Mouse (Mus musculus) monocyte, adult 2 months (primary cell): ENCODE measurements around the gene Zfp786.
"Not testable (repeated sequence)": the region's sequence is repeated elsewhere in the genome, so short reads cannot be mapped to it uniquely, and the experiment has no call there.

Experiments
- DNase-seq, 2 experiments: peaks; one replicate each; pipeline ENCODE4 v3.0.0; 2022; ENCODE audit warnings: low spot score in 2 of 2, low read depth in 1 of 2

Zfp786 gene

DNA sequence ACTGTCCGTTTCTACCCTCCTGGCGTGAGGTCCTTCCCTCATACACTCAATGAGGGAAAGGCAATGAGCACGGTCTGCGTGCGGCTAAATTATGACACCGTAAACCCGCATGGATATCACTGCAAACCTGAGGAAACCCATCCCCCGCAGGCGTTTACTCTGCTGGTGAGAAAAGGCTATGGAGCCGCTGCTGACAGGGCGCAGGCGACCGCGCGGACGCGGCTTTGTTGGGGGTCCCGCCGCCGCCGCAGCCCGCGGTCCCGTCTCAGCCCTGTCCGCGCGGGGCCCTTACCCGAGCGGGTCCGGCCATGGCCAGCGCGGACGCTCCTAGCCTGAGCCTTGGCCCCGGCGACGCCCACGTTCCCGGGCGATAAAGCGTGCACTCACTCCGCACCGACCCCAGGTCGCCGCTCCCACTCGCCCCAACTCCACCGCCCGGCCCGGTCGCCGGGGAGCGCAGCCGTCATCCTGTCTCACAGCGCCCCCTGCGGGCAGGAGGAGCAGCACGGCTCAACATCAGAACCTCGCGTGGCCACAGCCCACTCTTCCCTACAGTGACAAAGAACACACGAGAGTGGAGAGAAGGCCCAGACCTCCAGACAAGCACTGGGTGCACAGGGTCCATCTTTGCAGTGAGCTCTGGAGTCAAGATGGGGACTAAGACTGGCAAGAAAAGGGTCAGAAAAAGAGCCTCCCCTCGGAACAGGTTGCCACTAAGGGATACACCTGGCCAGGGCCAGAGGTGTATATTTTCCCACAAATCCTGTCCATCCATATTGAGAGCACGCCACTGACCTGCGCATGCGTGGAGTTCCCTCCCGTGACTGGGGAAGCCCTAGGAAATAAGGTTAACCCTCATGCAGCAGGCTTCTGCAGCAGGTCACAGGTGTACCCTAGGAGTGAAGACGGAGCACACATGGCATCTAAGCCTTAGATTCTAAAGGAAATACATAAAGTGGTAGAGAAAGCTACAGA lies at the start of gene Zfp786:
TSS of gene Zfp786 (minus strand) at position 764 of the 975 bp plus-strand sequence.
- peak; percentile 66 to 81 for DNase-seq

DNA sequence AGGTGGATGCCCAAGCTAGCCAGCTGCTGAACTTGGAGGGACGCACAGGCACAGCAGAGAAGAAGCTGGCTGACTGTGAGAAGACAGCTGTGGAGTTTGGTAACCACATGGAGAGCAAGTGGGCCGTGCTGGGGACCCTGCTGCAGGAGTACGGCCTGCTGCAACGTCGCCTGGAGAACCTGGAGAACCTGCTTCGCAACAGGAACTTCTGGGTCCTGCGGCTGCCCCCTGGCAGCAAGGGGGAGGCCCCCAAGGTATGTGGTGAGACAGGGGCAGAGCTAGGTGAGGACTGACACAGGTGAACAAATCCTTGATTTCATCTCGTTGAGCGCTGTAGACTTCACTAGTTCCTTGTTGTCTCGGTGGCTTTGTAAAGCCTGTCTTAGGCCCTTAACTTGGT lies 49.5 kb upstream of the Zfp786 start:
- no peak for DNase-seq

DNA sequence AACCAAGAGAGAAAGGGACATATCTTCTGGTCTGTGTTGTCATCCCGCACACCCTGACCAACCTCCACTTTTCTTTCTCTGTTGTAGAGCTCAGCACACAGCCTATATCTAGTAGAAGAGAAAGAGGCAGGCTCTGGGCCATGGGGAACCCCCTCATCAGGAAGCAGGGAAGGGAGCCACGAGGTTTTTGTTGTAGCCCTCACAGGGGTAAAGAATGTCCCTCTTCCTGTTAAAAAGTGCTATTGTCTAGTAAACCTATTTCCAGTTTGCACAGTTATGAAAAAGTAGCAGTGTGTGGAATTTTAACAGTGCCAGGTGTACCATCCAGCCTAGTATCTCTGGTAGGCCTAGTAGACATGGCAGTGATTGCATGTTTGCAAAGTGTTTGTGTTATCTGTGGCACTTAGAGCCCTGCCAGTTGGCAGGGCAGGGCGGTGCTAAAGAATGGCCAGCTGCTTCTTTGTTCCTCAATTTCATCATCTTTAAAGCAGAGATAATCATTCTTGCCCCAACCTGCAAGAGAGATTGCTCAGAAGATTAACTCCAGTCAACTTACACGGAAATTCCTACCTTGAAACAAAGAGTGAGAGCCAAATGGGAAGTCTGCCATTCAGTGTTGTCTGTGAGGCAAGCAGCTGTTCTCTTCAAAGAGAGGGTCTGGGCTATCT lies 48.5 kb upstream of the Zfp786 start:
- DNase-seq, result no peak

DNA sequence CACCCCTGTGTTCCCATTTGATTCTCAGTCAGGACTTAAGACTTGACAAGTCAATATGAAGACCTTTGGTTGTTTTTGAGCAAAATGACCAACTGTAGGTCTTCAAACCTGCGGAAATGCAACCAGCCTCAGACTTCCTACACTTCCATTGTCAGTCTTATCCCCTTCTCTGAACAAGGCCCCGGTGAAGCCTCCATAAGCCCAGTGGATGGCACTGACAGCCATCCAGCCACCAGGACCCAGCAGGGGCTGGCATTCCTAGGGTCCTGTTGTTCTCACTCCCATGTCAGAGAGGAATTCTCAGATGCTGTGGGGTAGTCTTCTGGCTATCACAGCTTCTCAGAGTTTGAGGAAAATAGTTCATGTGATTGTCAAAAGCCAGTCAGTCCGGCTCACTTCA lies 47.9 kb upstream of the Zfp786 start:
- DNase-seq, result no peak

DNA sequence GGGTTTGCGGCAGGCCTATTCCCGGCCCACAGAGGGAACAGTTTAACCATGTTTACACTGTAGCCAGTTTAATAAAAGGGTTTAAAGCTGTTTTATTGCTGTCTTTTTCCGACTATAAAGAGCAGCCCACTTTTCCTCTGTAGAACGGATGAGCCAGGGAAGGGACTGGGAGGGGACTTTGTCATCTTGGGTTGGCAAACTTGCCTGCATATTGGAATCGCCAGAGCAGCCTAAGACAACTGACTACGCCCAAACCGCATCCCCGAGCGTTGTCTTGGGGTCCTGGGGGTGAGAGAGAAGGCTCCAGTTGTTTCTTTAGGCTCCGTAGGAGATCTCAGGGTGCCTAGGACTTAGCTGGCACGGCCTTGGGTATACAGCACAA lies 47.5 kb upstream of the Zfp786 start:
- no peak for DNase-seq

DNA sequence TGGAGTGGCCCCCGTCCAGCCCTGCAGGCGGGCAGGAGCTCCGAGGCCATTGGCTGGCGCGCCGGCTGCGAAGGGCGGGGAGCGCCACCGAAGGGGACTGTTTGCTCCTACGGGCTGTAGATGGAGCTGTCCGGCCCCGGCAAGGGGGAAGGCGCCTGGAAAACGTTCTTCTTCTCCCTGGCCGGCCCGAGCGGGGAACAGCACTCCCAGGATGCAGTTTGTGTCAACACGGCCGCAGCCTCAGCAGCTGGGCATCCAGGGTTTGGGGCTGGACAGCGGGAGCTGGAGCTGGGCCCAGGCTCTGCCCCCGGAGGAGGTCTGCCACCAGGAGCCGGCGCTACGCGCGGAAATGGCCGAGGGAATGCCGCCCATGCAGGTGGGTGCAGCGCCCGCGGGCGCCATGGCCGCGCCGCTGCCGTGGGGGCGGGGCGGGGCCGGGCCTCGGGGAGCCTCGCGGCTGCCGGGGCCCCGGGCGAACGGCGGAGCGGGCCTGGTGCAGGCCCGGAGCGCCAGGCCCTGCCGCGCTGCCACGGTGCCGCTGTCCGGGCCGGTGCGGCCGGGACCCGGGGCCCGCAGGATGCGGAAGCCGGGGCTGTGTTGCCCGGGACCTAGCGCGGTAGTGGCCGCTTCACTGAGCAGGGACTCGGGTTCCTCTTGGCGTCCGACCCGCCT lies 46.9 kb upstream of the Zfp786 start:
- DNase-seq, result peak; percentile 62 to 74

DNA sequence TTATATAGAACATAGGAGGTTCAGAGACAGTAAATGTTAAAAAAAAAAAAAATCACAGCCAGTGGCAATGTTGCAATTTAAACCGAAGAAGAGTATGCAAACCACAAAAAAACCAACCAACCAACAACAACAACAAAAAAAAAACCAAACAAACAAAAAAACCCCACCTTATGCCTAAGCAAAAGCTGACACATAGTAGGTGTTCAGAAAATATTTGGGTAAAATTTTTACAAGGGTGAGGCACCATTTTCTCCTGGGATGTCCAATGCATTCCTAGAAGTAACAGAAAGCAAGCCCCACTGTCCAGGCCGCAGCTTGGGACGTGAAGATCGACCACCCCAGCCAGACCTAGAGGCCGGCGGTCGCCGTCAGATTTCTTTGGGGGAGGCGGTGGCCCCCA lies 46.4 kb upstream of the Zfp786 start, which contains the start of gene Zfp282:
TSS of gene Zfp282 (plus strand) at position 147 of the 400 bp plus-strand sequence.
- no peak for DNase-seq

DNA sequence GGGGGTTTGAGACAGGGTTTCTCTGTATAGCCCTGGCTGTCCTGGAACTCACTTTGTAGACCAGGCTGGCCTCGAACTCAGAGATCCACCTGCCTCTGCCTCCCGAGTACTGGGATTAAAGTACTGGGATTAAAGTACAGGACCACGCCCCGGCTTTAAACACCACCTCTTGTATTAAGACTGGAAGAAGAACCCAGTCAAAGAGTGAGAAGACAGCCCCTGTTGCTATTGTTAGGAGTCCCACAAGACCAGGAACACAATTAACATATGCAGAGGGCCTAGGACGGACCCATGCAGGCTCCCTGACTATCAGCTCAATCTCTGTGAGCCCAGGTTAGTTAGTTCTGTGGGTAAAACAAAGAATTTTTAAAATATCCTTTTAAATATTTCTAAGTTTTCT lies 41.6 kb upstream of the Zfp786 start:
- no peak for DNase-seq

DNA sequence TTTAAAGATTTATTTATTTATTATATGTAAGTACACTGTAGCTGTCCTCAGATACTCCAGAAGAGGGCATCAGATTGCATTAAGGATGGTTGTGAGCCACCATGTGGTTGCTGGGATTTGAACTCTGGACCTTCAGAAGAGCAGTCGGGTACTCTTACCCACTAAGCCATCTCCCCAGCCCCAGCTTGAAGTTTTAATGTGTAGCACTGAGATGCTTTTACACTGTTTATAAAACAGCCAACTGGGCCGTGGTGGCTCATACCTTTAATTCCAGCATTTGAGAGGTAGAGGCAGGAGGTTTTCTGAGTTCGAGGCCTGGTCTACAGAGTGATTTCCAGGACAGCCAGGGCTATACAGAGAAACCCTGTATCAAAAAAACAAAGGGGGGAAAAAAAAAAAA lies 27.1 kb upstream of the Zfp786 start:
- DNase-seq, result not testable (repeated sequence)

DNA sequence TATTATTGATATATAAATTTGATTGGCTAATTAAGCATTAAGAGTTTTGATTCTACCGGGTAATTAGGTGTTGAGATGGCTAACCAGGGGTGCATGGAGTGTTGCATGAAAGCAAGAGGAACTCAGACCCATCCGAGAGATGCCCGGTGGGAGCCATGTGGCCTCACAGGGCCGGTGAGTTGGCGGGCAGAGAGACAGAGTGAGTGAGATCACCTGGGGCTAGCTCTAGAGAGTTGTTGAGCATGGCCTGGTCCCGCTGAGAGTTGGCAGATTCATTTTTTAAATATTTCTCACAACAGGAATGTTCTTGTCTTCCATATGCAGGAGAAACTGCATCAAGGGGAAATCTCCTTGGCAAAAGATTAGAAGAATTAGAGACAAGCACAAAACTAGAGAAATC lies 26.6 kb upstream of the Zfp786 start:
- no peak for DNase-seq

DNA sequence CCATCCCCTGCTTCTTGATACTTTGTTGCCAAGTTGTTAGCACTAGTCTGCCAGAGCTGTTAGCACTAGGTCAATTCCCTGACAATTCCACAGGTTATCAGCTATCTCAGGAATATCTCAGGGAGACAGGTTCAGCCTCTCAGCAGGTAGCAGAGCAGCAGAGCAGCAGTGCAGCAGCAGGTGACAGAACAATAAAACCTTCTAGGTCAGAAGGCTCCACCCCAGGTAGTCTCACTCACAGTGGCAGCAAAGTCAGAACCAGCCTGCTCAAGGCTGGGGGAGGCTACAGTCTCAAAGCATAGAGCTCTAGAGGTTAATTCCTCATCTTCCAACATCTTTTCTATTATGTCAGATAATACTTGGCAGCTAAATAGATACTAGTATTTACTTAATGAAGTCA lies 15.1 kb upstream of the Zfp786 start:
- no peak for DNase-seq

DNA sequence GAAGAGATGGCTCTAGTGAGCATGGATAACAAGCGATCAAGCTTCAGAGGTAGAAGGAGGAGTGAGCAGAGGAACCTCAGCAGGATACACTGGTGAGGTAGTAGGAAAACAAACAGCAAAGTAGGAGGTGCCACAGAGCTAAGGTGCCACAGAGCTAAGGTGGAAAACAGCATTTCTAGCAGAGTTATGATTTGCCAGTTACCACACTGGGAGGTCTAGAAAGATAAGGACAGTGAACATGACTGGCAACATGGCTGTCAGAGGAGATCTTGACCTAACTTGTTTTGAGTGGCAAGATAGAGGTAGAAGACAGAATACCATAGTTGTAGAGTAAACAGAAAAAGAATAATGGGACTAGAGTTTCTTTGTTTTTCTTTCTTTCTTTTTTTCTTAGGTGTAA lies 11.7 kb upstream of the Zfp786 start:
- no peak for DNase-seq

DNA sequence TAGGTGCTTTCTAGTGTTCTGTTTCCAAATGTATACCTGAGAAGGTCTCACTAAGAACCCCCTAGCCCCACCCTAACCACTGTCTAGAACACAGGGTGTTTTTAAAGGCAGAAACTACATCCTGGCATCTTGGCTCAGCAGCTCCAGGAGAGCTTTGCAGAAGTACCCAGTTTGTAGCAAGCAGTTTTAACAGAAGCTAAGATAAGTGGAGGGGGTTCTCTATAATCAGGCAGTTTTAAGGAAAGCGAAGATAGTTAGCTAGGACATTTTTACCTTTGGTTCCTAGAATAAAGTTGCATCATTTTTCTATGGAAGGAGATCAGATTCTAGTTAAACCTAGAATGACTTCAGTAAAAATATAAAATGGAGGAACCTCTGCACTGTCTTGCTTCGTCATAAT lies 11.2 kb upstream of the Zfp786 start:
- DNase-seq, result no peak

DNA sequence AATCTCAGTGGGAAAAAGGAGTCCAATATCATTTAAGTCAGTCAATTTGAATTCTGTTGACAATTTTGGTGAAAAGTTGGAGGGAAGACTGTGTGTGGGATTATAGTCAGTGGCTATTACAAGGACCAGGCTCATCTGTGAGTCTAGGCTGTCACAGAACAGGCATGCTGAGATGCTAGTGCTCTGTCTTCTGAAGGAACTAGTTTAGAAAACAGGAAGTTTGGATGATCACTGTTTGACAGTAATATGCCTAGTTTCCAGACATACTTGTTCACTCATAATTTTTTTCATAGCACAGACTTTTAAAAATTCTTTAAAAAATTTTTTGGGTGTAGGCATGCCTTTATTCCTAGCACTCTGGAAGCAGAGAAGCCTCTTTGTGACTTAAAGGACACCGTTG lies 10.4 kb upstream of the Zfp786 start:
- DNase-seq, result no peak

DNA sequence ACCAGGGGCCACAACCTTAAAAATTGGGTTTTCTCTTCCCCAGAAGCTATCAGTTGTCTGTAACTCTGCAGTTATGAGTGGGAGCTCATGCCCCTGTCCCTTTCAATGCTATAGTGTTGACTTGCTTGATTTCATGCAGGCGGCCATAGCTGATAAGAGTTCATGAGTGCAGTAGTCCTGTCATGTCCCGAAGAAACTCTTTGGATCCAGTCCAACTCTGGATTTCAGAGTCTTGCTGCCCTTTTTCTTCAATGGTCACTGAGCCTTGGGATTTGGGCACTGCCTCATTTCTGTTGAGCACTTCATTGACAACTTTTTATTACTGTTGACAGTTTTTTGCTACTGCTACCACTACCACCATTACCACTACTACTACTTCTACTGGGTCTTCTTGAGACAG lies 7.0 kb upstream of the Zfp786 start:
- DNase-seq, result no peak

DNA sequence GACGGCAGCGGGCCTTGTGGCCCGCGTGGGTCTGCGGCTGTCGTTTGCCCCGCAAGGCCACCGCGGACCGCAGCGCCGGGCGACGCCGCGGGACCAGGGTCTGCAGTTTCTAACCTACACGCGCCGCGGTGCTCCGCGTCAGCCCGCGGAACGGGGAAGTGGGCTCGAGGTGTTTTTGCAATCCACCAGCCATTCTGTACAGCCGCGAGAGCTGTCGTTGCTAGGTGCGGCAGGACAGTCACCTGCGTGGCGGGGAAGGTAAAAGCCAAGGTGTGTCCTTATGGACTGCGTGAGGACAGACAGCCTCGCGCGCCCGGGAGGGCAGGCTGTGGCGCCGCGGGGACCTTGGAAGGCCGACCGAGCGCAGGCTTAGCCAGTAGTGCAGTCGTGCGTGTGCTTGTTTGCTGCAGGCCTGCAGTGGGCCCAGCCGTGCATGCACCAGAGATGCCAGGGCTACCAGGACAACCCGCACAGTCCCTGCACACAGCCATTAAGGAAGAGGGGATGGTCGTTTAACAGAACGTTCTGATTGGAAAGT lies 5.4 kb upstream of the Zfp786 start:
- DNase-seq, result no peak

DNA sequence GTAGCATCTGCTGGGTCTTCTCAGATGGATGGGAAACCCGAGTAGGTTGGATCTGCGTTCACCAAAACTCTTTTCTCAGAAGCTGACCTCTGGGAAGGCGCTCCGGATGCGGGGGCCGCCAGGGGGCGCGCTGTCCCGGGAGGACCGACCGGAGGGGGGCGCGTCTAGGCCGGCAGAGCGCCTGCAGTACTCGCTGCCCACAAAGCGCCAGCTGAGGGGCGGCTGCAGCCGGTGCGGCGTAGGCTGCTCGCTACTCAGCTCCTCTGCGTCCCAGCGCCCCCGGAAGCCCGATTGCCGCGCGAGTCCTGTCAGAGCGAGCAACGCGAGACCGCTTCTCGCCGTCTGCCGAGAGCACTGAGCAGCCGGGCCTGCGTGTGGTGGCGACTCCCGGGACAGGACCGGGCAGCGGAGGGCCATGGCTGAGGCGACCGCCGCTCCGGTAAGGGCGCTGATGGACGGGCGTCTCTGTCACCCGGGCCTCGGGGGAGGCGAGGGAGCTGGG lies 4.9 kb upstream of the Zfp786 start, which contains the start of gene Zfp398:
TSS of gene Zfp398 (plus strand) at position 180 of the 502 bp plus-strand sequence.
- DNase-seq, result peak; percentile 88 to 94

DNA sequence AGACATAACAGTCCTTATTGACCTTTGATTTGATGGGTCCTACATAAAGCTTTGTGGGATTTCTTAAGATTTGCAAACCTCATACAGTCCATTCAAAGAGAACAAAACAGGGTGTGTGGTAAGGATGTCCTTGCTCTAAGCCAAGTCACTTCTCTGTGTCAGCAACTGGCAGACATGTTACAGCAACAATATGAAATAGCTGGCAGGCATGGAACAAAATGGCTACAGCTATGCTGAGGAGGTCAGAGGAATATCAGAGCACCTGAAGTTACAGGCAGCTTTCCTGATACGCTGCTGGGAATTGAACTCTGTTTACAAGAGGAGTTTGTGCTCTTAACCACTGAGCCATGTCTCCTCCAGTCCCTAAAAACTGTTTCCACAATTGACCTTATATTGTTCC lies 1.6 kb upstream of the Zfp786 start:
- DNase-seq, result no peak

DNA sequence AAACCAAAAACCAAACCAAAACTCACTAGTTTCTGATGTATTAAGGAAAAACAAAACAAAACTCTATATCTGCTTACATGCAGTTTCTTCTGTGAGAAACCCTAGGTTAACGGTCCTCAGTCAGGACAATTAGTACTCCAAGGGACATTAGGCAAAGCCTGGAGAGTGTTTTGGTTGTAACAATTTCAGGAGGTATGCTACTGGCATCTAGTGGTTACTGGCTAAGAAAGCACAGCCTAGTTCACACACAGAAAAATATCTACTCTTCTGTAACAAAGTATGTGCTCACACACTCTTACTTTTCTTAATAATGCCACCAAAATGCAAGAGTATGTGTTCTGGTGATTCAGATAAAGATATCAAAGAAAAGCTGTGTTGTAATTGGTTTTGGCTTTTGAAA lies 1.7 kb downstream of the Zfp786 start:
- no peak for DNase-seq

DNA sequence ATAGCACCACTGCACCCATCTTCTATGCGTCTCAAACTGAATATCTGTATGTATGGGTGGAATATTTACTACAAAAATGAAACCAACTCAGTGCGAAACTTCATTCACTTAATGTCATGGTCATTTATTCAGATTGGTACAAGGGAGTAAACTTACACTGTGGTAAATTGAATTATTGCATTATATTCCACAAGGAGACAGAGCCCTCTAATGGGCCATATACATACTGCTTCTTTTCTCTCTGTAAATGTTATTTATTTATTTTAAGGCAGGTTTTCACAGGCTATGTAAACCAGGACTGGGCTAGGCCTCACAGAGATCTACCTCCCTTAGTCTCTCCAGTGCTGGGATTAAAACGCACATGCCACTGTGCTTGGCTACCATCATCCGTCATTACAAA lies 3.2 kb downstream of the Zfp786 start:
- no peak for DNase-seq

DNA sequence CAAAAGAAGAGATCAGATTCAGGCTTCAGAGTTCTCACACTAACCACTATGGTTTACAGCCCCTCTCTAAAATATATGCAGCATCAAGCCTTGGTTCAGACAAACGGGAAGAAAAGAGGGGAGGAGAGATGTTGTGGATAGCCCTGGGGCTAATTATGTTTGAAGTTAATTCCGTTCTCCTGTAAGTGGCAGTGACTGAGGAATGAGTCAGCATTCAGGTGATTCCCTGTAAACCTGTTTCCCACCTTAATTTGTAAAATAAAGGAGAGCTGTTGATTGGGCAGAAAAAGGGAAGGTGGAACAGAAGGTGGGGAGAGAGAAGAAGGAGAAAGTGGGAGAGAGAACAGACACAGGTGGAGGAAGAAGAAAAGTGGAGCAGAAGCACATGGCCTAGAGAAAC lies 6.4 kb downstream of the Zfp786 start:
- no peak for DNase-seq
